Mouse (Mus musculus) liver, postnatal 0 days (tissue): ENCODE measurements around the gene Magi2.

Experiments used
- CTCF ChIP-seq: sonication (generic); IDR thresholded peaks from 2 replicates; pipeline ENCODE4 v1.5.1; 2016; ENCODE audit warnings: antibody characterized with exemption, low read depth
- EP300 ChIP-seq: IDR thresholded peaks from 2 replicates; pipeline ENCODE4 v1.6.1; 2016; ENCODE audit warnings: antibody characterized with exemption, low read depth, mild to moderate bottlenecking

DNA sequence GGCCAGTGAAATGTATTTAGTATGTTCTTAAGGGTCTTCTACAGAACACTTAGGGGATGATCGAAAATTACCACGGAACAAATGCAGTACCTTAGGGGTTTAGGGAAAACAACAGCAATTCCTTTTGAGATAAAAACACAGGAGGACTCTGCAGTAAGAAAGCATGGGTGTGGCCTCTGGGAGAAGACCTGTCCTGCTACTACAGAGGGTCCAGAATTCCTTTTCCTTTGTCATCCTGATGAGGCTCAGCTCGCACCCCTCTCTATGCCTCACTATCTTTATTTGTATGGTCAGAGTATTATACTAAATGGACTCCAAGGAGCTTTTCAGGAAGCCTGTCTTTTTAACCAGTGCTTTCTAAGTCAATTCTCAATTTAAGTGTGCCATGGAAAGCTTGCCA lies 877.7 kb downstream of the Magi2 start:
- TF ChIP-seq EP300: no peak
- no peak for TF ChIP-seq CTCF
